Mouse (Mus musculus) natural killer cell, adult 2 months (primary cell): ENCODE data around the gene Cdk10.

Experiments
- DNase-seq, 2 experiments: peaks; one replicate each; pipeline ENCODE4 v3.0.0; 2022; ENCODE audit warnings: low spot score in 2 of 2

The Cdk10 gene

GRCm38 (mm10) chr8:123271901-123272300 is 47.3 kb downstream of the Cdk10 start:
- DNase-seq: no peak

GRCm38 (mm10) chr8:123274447-123274846 is 49.8 kb downstream of the Cdk10 start:
- no peak for DNase-seq

GRCm38 (mm10) chr8:123275096-123275495 is 50.5 kb downstream of the Cdk10 start:
- no peak for DNase-seq

- DNase-seq: no peak
These were observed 53.8 kb downstream of the Cdk10 start for GRCm38 (mm10) chr8:123278445-123278844.

- DNase-seq: no peak
These were observed 55.2 kb downstream of the Cdk10 start for GRCm38 (mm10) chr8:123279828-123280227.

- DNase-seq: no peak
These were observed 55.9 kb downstream of the Cdk10 start for GRCm38 (mm10) chr8:123280302-123281094.
